Mouse (Mus musculus): ENCODE measurements around the gene Rapgefl1.

Rapgefl1 gene

GRCm38 (mm10) chr11:98836651-98837141, at the start of gene Rapgefl1:
TSS of gene Rapgefl1 (plus strand) at chr11:98836785.
- peak; percentile 45 to 75 for DNase-seq (ENCODE audit: low read depth in 1 of 2, low spot score in 2 of 2)

- no peak for DNase-seq (ENCODE audit: low read depth in 1 of 2, low spot score in 2 of 2)
These were observed 49.4 kb upstream of the Rapgefl1 start for GRCm38 (mm10) chr11:98787229-98787628.

DNA sequence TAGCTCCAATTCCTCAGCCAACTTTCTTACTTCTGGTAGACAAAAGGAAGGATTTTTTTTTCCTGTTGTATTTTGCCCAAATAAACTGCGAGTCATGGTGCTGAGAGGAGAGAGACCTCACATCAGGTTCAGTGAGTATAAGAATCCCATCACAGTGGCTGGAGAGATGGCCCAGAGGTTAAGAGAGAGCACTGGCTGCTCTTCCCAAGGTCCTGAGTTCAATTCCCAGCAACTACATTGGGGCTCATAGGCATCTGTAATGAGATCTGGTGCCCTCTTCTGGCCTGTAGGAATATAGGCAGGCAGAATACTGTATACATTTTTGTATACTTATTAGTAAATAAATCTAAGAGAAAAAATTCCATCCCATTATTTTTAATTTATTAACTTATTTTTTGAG, 48.9 kb upstream of the Rapgefl1 start:
- DNase-seq (ENCODE audit: low read depth in 1 of 2, low spot score in 2 of 2): no peak

GRCm38 (mm10) chr11:98788139-98788538, 48.4 kb upstream of the Rapgefl1 start:
- DNase-seq (ENCODE audit: low read depth in 1 of 2, low spot score in 2 of 2): no peak

DNA sequence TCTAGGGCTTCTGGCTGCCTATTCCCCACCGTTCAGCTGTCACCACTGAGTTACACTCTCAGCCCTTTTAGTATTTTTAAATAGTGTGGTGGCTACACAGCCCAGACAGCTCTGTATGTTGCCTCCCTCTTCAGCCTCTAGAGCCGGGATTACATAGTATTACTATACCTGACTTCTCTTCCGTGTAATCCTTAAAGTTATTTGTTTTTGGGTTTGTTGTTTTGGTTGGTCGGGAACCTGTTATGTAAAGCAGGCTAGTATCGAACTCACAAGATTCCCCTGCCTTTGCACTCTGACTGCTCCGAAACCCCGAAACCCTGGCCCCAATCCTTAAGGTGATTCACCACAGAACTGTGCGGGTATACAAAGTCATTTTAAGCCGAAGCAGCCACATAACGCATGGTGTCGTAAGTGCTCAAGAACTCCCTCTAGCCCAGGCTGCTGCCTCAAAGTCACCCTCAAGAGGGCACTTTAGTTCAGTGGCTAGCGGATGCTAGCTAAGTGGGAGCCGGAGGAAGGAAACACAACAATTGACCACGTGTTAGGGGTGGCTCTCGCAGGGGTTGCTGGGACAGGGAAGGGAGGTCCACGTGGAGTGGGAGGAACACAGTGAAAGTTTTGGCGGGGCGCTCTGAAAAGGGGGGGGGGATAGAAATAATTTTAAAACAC, 47.9 kb upstream of the Rapgefl1 start:
- peak; percentile 77 to 80 for DNase-seq (ENCODE audit: low read depth in 1 of 2, low spot score in 2 of 2)

DNA sequence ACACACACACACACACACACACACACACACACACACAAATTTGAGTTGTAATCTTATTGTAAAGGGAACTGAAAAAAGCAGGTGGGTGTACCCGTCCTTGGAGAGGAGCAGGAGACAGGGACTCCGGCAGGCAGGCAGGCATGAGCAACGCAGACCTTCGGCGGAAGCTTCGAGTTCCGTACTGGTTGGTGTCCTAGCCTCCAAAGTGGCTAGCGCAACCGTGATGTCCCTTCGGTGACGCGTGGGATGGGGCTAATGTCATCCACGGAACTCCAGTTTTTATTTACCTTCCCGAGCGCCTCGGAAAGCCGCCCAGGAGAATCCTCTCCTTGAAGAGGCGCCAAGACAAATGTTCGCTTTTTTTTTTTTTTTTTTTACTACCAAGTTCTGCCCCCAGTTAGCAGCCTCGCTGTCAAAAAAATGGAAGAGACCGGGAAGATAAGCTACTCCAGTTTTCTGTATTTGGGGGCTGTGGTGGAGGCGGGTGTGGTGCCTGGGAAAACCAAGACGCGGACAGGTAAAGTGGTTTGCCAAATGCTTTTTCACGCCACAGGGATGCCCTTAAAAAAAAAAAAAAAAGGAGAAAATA, 47.3 kb upstream of the Rapgefl1 start:
- no peak for DNase-seq (ENCODE audit: low read depth in 1 of 2, low spot score in 2 of 2)

GRCm38 (mm10) chr11:98789824-98790223, 46.8 kb upstream of the Rapgefl1 start:
- no peak for DNase-seq (ENCODE audit: low read depth in 1 of 2, low spot score in 2 of 2)

DNA sequence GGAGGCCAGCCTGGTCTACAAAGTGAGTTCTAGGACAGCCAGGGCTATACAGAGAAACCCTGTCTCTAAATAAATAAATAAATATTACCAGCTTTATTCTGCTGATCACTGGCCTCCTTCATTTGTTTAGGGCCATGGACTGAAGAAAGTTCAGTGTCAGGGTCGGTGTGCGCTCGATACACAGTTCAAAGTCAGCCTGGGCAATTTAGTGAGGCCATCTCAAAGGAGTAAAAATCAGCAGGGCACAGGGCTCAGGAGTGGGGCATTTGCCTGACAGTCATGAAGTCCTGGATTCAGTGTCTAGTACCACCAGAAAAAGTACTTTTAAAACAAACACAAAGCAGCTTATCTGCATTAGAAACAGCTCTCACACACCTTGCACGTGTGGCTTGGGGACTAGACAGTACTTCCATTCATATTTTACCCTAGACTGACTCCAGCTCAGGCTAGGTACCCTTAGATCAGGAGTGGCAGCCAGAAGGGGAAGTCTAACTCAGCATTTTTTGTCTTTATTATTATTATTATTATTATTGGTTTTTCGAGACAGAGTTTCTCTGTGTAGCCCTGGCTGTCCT, 45.9 kb upstream of the Rapgefl1 start:
- DNase-seq (ENCODE audit: low read depth in 1 of 2, low spot score in 2 of 2): no peak

GRCm38 (mm10) chr11:98791448-98791847, 45.1 kb upstream of the Rapgefl1 start:
- DNase-seq (ENCODE audit: low read depth in 1 of 2, low spot score in 2 of 2): no peak

GRCm38 (mm10) chr11:98792081-98792480, 44.5 kb upstream of the Rapgefl1 start:
- no peak for DNase-seq (ENCODE audit: low read depth in 1 of 2, low spot score in 2 of 2)

GRCm38 (mm10) chr11:98794469-98795014, 42.0 kb upstream of the Rapgefl1 start:
- DNase-seq (ENCODE audit: low read depth in 1 of 2, low spot score in 2 of 2): peak in 1 of 2 experiments; percentile 27

- peak in 1 of 2 experiments; percentile 68 for DNase-seq (ENCODE audit: low read depth in 1 of 2, low spot score in 2 of 2)
These were observed 41.4 kb upstream of the Rapgefl1 start, which contains the start of gene Msl1 for GRCm38 (mm10) chr11:98795015-98795713. TSS of gene Msl1 (plus strand) at chr11:98795516.

DNA sequence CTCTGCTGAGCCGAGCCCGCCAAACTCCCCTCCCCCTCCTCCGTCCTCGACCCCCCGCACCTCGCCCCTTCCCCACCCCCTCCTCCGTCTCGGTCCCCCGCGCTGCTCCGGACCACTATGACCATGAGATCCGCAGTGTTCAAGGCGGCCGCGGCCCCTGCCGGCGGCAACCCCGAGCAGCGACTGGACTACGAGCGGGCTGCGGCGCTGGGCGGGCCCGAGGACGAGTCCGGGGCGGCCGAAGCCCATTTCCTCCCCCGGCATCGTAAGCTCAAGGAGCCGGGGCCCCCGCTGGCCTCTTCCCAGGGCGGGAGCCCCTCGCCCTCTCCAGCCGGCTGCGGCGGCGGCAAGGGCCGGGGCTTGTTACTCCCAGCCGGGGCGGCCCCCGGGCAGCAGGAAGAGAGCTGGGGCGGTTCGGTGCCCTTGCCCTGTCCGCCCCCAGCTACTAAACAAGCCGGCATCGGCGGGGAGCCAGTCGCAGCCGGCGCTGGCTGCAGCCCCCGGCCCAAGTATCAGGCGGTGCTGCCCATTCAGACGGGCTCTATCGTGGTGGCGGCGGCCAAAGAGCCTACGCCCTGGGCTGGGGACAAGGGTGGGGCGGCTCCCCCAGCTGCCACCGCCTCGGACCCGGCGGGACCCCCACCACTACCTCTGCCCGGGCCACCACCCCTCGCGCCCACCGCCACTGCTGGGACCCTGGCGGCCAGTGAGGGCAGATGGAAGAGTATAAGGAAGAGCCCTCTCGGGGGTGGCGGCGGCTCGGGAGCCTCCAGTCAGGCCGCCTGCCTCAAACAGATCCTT, 40.7 kb upstream of the Rapgefl1 start:
- no peak for DNase-seq (ENCODE audit: low read depth in 1 of 2, low spot score in 2 of 2)

GRCm38 (mm10) chr11:98796515-98797216, 39.9 kb upstream of the Rapgefl1 start:
- peak in 1 of 2 experiments; percentile 36 for DNase-seq (ENCODE audit: low read depth in 1 of 2, low spot score in 2 of 2)

DNA sequence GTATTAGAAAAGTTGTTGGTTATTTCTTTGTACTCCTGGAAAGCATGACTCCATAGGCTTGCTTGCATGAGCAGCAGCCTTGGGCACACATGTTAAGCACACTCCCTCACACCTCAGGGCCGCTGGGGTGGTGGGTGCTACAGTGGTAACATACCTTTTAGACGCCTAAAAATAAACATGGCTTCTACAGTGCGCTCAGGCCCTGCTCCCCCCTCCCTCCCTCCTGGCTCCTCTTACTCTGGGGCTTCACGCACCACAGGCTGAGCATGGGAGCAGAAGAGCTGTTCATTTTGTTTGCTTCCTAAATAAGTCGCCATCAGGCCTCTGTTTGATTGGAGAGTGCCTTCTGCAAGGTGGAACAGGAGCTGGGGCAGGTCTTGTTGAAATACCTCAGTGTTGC, 39.3 kb upstream of the Rapgefl1 start:
- no peak for DNase-seq (ENCODE audit: low read depth in 1 of 2, low spot score in 2 of 2)

DNA sequence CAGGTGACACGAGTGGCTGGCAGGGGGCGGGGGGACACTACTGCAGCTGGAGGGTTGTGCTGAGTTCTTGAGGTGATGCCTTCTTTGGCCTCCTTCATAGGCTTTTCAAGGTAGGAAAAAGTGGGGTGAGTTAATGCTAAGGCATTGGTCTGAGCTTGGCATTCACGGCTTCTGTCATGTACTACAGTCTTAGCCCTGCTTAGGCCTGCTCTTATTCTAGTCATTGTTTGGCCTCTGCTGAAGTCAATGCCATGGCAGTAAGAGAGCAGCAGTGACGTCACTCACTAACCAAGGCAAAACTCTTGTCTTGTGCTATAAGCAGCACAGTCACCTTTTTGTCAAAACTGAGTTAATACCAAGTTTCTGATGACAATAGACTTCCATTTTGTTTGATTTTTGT, 38.7 kb upstream of the Rapgefl1 start:
- DNase-seq (ENCODE audit: low read depth in 1 of 2, low spot score in 2 of 2): no peak

- no peak for DNase-seq (ENCODE audit: low read depth in 1 of 2, low spot score in 2 of 2)
These were observed 32.0 kb upstream of the Rapgefl1 start, which contains the start of gene Casc3 for GRCm38 (mm10) chr11:98804605-98805004. TSS of gene Casc3 (plus strand) at chr11:98804905.

GRCm38 (mm10) chr11:98808417-98808816, 28.2 kb upstream of the Rapgefl1 start:
- DNase-seq (ENCODE audit: low read depth in 1 of 2, low spot score in 2 of 2): no peak

GRCm38 (mm10) chr11:98809457-98810290, 26.9 kb upstream of the Rapgefl1 start:
- peak; percentile 97 to 98 for DNase-seq (ENCODE audit: low read depth in 1 of 2, low spot score in 2 of 2)
